Mouse (Mus musculus) adrenal gland, postnatal 14 days (tissue): ENCODE data around the gene Crip2. TPM values are rescaled to one million over a fixed set of nuclear protein-coding genes. Genes with fewer than 3 reads are reported as not detected.

Source experiments
- DNase-seq: peaks from one replicate; pipeline ENCODE4 v3.0.0; 2021; ENCODE audit warnings: mixed read lengths
- total RNA-seq: library from RNA; stranded (reverse); gene quantifications from 2 replicates; pipeline ENCODE4 v1.2.3, GENCODE M21; 2021

Crip2 gene
- total RNA-seq, 1 experiment from 2014 or later: 152 TPM

GRCm38 (mm10) chr12:113185442-113186291 lies 45.6 kb downstream of the Crip2 start, which contains the start of gene Tmem121:
TSS of gene Tmem121 (plus strand) at chr12:113185930.
- DNase-seq: peak; percentile 48

DNA sequence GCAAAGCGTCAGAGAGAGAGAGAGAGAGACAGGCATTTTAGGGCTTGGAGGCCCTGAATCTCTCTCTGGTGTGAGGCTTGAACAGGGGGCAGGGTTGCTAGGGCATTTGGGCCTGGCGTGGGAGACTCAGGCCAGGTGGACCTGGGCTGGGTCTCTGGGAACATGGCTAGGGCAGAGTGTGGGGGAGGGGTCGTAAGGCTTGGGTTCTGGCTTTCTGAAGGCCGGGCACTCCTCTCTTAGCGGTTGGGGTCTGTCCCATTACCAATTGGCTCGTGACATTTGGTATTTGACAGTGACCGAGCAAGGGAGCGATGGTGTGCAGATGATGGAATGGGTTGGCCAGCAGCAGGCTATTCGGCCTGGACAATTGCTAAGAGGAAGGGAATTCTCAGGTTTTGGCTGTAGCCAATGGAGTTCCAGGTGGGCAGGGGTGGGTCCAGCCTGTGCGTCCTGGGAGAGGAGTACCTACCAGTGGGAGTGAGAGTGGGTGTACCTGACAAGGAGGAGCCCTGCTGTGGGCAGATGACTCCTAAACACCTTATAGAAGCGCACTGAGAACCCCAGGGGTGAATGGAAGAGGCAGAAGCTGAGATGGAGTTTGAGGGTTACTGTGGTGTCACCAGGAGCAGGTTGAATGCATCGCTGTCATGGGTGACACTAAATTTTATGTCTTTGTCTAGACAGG lies 46.4 kb downstream of the Crip2 start:
- no peak for DNase-seq

DNA sequence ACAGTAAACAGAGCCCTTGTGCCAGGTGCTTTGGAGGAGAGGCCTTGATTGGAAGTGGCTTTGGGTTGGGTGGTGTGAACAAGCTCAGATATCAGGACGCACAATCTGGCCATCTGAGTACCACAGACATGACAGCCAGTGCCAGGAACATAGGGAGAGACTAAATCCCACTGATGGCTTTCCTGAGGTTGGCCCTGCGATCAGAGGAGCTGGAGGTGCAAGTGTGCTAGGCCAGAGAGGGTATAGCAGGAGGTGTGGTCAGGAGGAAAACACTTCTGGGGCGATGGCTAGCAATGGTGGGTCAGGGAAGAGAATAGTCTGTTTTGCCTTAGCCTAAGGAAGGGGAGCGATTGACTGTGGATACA lies 47.0 kb downstream of the Crip2 start:
- no peak for DNase-seq

DNA sequence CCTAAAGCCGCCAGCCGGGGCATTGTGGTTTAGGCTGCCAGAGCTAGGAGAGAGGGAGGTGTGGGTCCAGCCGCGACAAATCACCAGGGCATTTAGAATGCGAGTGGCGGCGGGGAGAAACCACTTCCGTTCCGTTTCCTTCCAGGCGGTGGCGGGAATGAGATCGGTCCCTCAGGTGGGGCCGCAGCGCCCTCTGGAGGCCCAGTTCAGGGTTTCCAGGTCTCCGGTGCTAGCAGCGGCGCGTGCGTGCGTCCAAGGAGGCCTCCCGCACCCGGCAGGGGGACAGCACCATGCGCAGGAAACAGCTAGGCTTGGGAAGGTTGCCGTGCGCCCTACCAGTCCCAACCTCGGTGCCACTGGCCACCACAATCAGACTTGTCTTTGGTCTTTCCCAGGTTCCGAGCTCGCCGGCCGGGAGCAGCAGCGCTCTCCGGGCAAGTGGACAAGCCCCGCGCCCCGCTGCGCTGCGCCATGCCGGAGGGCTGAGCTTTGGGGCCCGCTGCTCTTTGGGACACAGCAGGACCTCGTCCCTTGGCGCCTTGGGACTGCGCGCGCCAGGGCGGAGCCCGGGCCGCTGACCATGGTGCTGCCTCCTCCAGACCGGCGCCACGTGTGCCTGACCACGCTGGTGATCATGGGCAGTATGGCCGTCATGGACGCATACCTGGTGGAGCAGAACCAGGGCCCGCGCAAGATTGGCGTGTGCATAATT lies 47.7 kb downstream of the Crip2 start:
- peak; percentile 91 for DNase-seq

DNA sequence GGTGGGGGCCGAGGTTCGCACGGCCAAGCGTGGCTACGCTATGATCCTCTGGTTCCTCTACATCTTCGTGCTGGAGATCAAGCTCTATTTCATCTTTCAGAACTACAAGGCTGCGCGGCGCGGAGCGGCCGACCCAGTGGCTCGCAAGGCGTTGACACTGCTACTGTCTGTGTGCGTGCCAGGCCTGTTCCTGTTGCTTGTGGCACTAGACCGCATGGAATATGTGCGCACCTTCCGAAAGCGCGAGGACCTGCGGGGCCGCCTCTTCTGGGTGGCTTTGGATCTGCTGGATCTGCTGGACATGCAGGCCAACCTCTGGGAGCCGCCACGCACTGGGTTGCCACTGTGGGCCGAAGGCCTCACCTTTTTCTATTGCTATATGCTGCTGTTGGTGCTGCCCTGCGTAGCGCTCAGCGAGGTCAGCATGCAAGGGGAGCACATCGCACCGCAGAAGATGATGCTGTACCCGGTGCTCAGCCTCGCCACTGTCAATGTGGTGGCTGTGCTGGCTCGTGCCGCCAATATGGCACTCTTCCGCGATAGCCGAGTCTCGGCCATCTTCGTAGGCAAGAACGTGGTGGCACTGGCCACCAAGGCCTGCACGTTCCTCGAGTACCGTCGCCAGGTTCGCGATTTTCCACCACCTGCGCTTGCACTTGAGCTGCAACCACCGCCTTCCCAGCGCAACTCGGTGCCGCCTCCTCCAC lies 48.5 kb downstream of the Crip2 start:
- no peak for DNase-seq

DNA sequence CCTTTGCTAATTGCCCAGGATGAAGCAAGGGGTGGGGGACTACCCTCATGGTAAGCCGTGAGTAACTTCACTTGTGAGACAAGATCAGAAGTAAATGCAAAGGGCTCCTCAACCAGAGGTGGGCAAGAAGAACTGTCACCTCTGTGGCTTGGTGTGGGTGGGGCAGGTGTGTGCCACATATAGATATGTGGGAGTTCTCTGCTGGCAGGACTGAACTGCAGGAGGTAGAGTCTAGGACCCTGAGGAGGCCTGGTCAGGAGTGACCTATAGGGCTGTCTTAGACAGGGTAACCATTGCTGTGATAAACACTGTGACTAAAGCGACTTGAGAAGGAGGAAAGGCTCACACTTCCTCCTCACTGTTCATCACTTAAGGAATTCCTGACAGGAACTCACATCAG lies 53.4 kb downstream of the Crip2 start:
- DNase-seq: no peak

Other genes starting within 250 kb of the Crip2 start
- gene Jag2, start 210.5 kb upstream of the Crip2 start, total RNA-seq: 18.6 and 20.8 TPM in 2 replicates
- gene Nudt14, start 198.1 kb upstream of the Crip2 start, total RNA-seq: 32.5 and 35.7 TPM in 2 replicates
- gene Btbd6, start 163.8 kb upstream of the Crip2 start, total RNA-seq: 18.3 and 21.1 TPM in 2 replicates
- gene Brf1, start 139.5 kb upstream of the Crip2 start, total RNA-seq: 46.3 and 57.7 TPM in 2 replicates
- gene Pacs2, start 125.7 kb upstream of the Crip2 start, total RNA-seq: 30.0 and 31.1 TPM in 2 replicates
- gene Tex22, start 65.7 kb upstream of the Crip2 start, total RNA-seq: 0.37 and 0.49 TPM in 2 replicates
- 83.7 and 94.0 TPM in 2 replicates for gene Mta1, start 42.0 kb upstream of the Crip2 start, total RNA-seq
- gene Crip1, start 6.1 kb downstream of the Crip2 start, total RNA-seq: 79.4 and 132 TPM in 2 replicates
- 3.1 and 3.7 TPM in 2 replicates for gene Tedc1, start 16.2 kb downstream of the Crip2 start, total RNA-seq
- 3.4 and 4.7 TPM in 2 replicates for gene Tmem121, start 45.7 kb downstream of the Crip2 start, total RNA-seq